Mouse (Mus musculus) heart, adult 2 months (tissue): ENCODE data around the gene Itsn1.

Experiments
- CTCF ChIP-seq: fragments of 200-600 bp; IDR thresholded peaks from 2 replicates; pipeline ENCODE4 v1.8.1; 2022; ENCODE audit warnings: antibody characterized with exemption, mild to moderate bottlenecking, moderate library complexity
- EP300 ChIP-seq: fragments of 200-500 bp; IDR thresholded peaks from 2 replicates; pipeline ENCODE4 v1.6.1; 2011; ENCODE audit warnings: low read depth, low read length, control low read depth; ENCODE audit not compliant: insufficient read depth
- POLR2A ChIP-seq: fragments of 200-500 bp; IDR thresholded peaks from 2 replicates; pipeline ENCODE4 v1.6.1; 2011; ENCODE audit warnings: mild to moderate bottlenecking, low read depth, low read length, control low read depth; ENCODE audit not compliant: insufficient read depth

DNA sequence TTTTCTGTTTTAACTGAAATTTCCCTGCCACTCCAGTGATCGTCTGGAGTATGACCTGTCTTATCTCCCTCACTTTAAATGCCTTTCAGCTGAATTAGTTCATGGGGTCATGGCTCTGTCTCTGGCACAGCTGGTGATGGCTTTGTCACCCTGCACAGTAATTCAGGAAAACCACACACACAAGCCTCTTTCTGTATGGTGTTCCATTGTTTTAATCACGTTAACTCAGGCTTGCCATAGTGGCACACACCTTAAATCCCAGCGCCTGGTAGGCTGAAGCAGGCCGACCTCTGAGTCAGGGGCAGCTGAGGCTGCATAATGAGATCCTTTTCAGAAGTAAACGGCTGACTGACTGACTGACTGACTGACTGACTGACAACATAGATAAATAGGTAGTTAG is 99.5 kb downstream of the Itsn1 start:
- no peak for TF ChIP-seq CTCF
- TF ChIP-seq POLR2A: no peak
- TF ChIP-seq EP300: no peak
